Mouse (Mus musculus): Measurements from ENCODE around the gene Hnrnph3. TPM values are rescaled to one million over a fixed set of nuclear protein-coding genes. Genes with fewer than 3 reads are reported as not detected.

The Hnrnph3 gene
- polyA plus RNA-seq, 1 experiment from 2014 or later = 75.5 TPM

GRCm38 (mm10) chr10:63039867-63040628, 16.0 kb upstream of the Hnrnph3 start:
- Histone ChIP-seq H3K27me3 (ENCODE audit: control insufficient read depth, insufficient read depth, low read length) (no peaks in the 10 kb centered on the region), H3K27ac (ENCODE audit: low read length) (peak overlapping the region; percentile 51; the same call in 1 of the 2 replicates), H3K4me3 (ENCODE audit: low read length) (no peak overlapping the region)

GRCm38 (mm10) chr10:63038571-63039320, 14.7 kb upstream of the Hnrnph3 start:
- peaks cover under 1% of the 10 kb centered on the region; the same call in 1 of the 2 replicates for H3K4me1 ChIP-seq (ENCODE audit: control insufficient read depth, insufficient read depth, low read length)
- no peaks in the 10 kb centered on the region for H3K9me3 ChIP-seq (replicated peaks; ENCODE audit: control insufficient read depth, low read length)
- WGBS = 76% methylated on average over 14 of the region's 14 CpGs
- ATAC-seq (replicated peaks; ENCODE audit: extremely low read depth, insufficient read depth, low FRiP score) = no peak
- H3K36me3 ChIP-seq (ENCODE audit: control insufficient read depth, insufficient read depth) = no peaks in the 10 kb centered on the region
- H3K27me3 ChIP-seq (ENCODE audit: control insufficient read depth, insufficient read depth, low read length) = no peaks in the 10 kb centered on the region
- no peak overlapping the region for H3K4me3 ChIP-seq (ENCODE audit: low read length)
- no peak overlapping the region for H3K27ac ChIP-seq (ENCODE audit: low read length)
- no peak overlapping the region for H3K4me2 ChIP-seq (ENCODE audit: low read depth, low read length)
- no peak overlapping the region for H3K9ac ChIP-seq (ENCODE audit: low read length)

More at GRCm38 (mm10) chr10:63039867-63040628, 16.0 kb upstream of the Hnrnph3 start:
- no peak overlapping the region for H3K4me2 ChIP-seq (ENCODE audit: low read depth, low read length)
- ATAC-seq (replicated peaks; ENCODE audit: extremely low read depth, insufficient read depth, low FRiP score) = peak; percentile 63
- H3K4me1 ChIP-seq (ENCODE audit: control insufficient read depth, insufficient read depth, low read length) = peaks cover 2% of the 10 kb centered on the region; the same call in 1 of the 2 replicates
- no peak overlapping the region for H3K9ac ChIP-seq (ENCODE audit: low read length)
- WGBS = 50% methylated on average over 5 of the region's 5 CpGs
- no peaks in the 10 kb centered on the region for H3K9me3 ChIP-seq (replicated peaks; ENCODE audit: control insufficient read depth, low read length)
- no peaks in the 10 kb centered on the region for H3K36me3 ChIP-seq (ENCODE audit: control insufficient read depth, insufficient read depth)

- WGBS = 80% methylated on average over 3 of the region's 3 CpGs
- no peaks in the 10 kb centered on the region for H3K36me3 ChIP-seq (ENCODE audit: control insufficient read depth, insufficient read depth)
- no peaks in the 10 kb centered on the region for H3K27me3 ChIP-seq (ENCODE audit: control insufficient read depth, insufficient read depth, low read length)
- H3K4me3 ChIP-seq (ENCODE audit: low read length) = no peak overlapping the region
- ATAC-seq (replicated peaks; ENCODE audit: extremely low read depth, insufficient read depth, low FRiP score) = no peak
- no peak overlapping the region for H3K27ac ChIP-seq (ENCODE audit: low read length)
- H3K4me2 ChIP-seq (ENCODE audit: low read depth, low read length) = no peak overlapping the region
- no peak overlapping the region for H3K9ac ChIP-seq (ENCODE audit: low read length)
- no peaks in the 10 kb centered on the region for H3K9me3 ChIP-seq (replicated peaks; ENCODE audit: control insufficient read depth, low read length)
- no peaks in the 10 kb centered on the region for H3K4me1 ChIP-seq (ENCODE audit: control insufficient read depth, insufficient read depth, low read length)
These were observed 8.9 kb upstream of the Hnrnph3 start for GRCm38 (mm10) chr10:63032956-63033355.

- Histone ChIP-seq H3K27ac (ENCODE audit: low read length) (no peak overlapping the region), H3K4me3 (ENCODE audit: low read length) (no peak overlapping the region), H3K4me2 (ENCODE audit: low read depth, low read length) (no peak overlapping the region), H3K4me1 (ENCODE audit: control insufficient read depth, insufficient read depth, low read length) (no peaks in the 10 kb centered on the region), H3K36me3 (ENCODE audit: control insufficient read depth, insufficient read depth) (no peaks in the 10 kb centered on the region), H3K9ac (ENCODE audit: low read length) (no peak overlapping the region), H3K9me3 (replicated peaks; ENCODE audit: control insufficient read depth, low read length) (no peaks in the 10 kb centered on the region), H3K27me3 (ENCODE audit: control insufficient read depth, insufficient read depth, low read length) (no peaks in the 10 kb centered on the region)
- WGBS = 75% methylated on average over 3 of the region's 3 CpGs
- ATAC-seq (replicated peaks; ENCODE audit: extremely low read depth, insufficient read depth, low FRiP score) = no peak
These were observed 8.2 kb upstream of the Hnrnph3 start for GRCm38 (mm10) chr10:63032267-63032666.

DNA sequence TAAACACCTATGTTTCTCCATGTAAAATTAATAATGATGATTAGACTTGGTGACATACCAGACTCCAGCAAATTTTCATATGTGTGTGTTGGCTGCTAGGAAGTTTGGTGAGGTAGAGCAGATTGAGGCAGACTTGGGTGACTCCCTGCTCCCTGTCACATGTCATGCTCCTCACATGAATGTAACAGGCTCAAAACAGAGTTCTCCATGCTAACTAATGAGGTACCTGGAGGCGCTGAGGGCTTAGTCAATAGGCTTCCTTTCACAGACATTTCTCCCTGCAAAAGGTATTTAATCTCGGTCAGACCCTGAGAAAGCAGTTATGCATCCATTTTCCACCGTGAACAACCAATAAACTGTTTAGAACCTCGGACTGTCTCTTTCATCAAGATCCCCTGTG, 4.4 kb upstream of the Hnrnph3 start:
- Histone ChIP-seq H3K4me3 (ENCODE audit: low read length) (no peak overlapping the region), H3K36me3 (ENCODE audit: control insufficient read depth, insufficient read depth) (no peaks in the 10 kb centered on the region)

GRCm38 (mm10) chr10:63027376-63028161, 3.6 kb upstream of the Hnrnph3 start:
- Histone ChIP-seq H3K27me3 (ENCODE audit: control insufficient read depth, insufficient read depth, low read length) (no peaks in the 10 kb centered on the region), H3K4me1 (ENCODE audit: control insufficient read depth, insufficient read depth, low read length) (peaks cover 9% of the 10 kb centered on the region), H3K27ac (ENCODE audit: low read length) (no peak overlapping the region), H3K4me3 (ENCODE audit: low read length) (no peak overlapping the region), H3K4me2 (ENCODE audit: low read depth, low read length) (no peak overlapping the region), H3K9me3 (replicated peaks; ENCODE audit: control insufficient read depth, low read length) (no peaks in the 10 kb centered on the region), H3K9ac (ENCODE audit: low read length) (no peak overlapping the region), H3K36me3 (ENCODE audit: control insufficient read depth, insufficient read depth) (no peaks in the 10 kb centered on the region)
- no peak for ATAC-seq (replicated peaks; ENCODE audit: extremely low read depth, insufficient read depth, low FRiP score)
- 91% methylated on average over 10 of the region's 10 CpGs for WGBS

More for the DNA sequence above, 4.4 kb upstream of the Hnrnph3 start:
- 83% methylated on average over 4 of the region's 4 CpGs for WGBS
- H3K9ac ChIP-seq (ENCODE audit: low read length) = no peak overlapping the region
- H3K4me1 ChIP-seq (ENCODE audit: control insufficient read depth, insufficient read depth, low read length) = peaks cover 9% of the 10 kb centered on the region
- ATAC-seq (replicated peaks; ENCODE audit: extremely low read depth, insufficient read depth, low FRiP score) = no peak
- no peaks in the 10 kb centered on the region for H3K27me3 ChIP-seq (ENCODE audit: control insufficient read depth, insufficient read depth, low read length)
- no peak overlapping the region for H3K27ac ChIP-seq (ENCODE audit: low read length)
- H3K4me2 ChIP-seq (ENCODE audit: low read depth, low read length) = no peak overlapping the region
- no peaks in the 10 kb centered on the region for H3K9me3 ChIP-seq (replicated peaks; ENCODE audit: control insufficient read depth, low read length)

GRCm38 (mm10) chr10:63026795-63027160, 2.8 kb upstream of the Hnrnph3 start:
- 85% methylated on average over 6 of the region's 6 CpGs for WGBS
- no peaks in the 10 kb centered on the region for H3K9me3 ChIP-seq (replicated peaks; ENCODE audit: control insufficient read depth, low read length)

GRCm38 (mm10) chr10:63026156-63026794, 2.3 kb upstream of the Hnrnph3 start:
- Histone ChIP-seq H3K4me3 (ENCODE audit: low read length) (no peak overlapping the region), H3K4me1 (ENCODE audit: control insufficient read depth, insufficient read depth, low read length) (peaks cover 17% of the 10 kb centered on the region), H3K4me2 (ENCODE audit: low read depth, low read length) (no peak overlapping the region), H3K9me3 (replicated peaks; ENCODE audit: control insufficient read depth, low read length) (no peaks in the 10 kb centered on the region), H3K27me3 (ENCODE audit: control insufficient read depth, insufficient read depth, low read length) (no peaks in the 10 kb centered on the region), H3K9ac (ENCODE audit: low read length) (no peak overlapping the region), H3K36me3 (ENCODE audit: control insufficient read depth, insufficient read depth) (no peaks in the 10 kb centered on the region), H3K27ac (ENCODE audit: low read length) (no peak overlapping the region)
- 58% methylated on average over 8 of the region's 8 CpGs for WGBS
- no peak for ATAC-seq (replicated peaks; ENCODE audit: extremely low read depth, insufficient read depth, low FRiP score)

More at GRCm38 (mm10) chr10:63026795-63027160, 2.8 kb upstream of the Hnrnph3 start:
- H3K27ac ChIP-seq (ENCODE audit: low read length) = no peak overlapping the region
- no peak overlapping the region for H3K9ac ChIP-seq (ENCODE audit: low read length)
- peaks cover 13% of the 10 kb centered on the region for H3K4me1 ChIP-seq (ENCODE audit: control insufficient read depth, insufficient read depth, low read length)
- no peak for ATAC-seq (replicated peaks; ENCODE audit: extremely low read depth, insufficient read depth, low FRiP score)
- H3K4me3 ChIP-seq (ENCODE audit: low read length) = no peak overlapping the region
- no peaks in the 10 kb centered on the region for H3K27me3 ChIP-seq (ENCODE audit: control insufficient read depth, insufficient read depth, low read length)
- H3K36me3 ChIP-seq (ENCODE audit: control insufficient read depth, insufficient read depth) = no peaks in the 10 kb centered on the region
- H3K4me2 ChIP-seq (ENCODE audit: low read depth, low read length) = no peak overlapping the region

Measured in heart, embryonic 16.5 days (tissue).